8 mouse cellular contexts compared by ENCODE assay signal in genomic region chr6:25709250-25709895, GRCm38 (mm10). TPM values are rescaled to one million over a fixed set of nuclear protein-coding genes. Genes with fewer than 3 reads are reported as not detected.
DNase-seq lines count a peak whose midpoint lies in the region; ATAC-seq and TF ChIP-seq lines count a peak whose summit lies in the region.
"Had no signal": no experiment of that assay in that cellular context is flagged by ENCODE, and none has a peak within 500 bp of the region (broad histone marks: within the 10 kb centered on the region; RNA-seq: fewer than 3 reads in every experiment).

No protein-coding gene starts in this region.

- H3K27ac ChIP-seq in liver, embryonic 14.5 days, result no peak overlapping the region
- no peak overlapping the region for H3K27ac ChIP-seq in liver, embryonic 12.5 days
- no peak overlapping the region for H3K27ac ChIP-seq in embryonic facial prominence, embryonic 15.5 days (replicated peaks)
- H3K27ac ChIP-seq in layer of hippocampus, adult 2 months, result no peak overlapping the region
- no peak overlapping the region for H3K27ac ChIP-seq in midbrain, embryonic 14.5 days (replicated peaks; ENCODE audit: low read depth, low read length)

- no peaks in the 10 kb centered on the region for H3K4me1 ChIP-seq in liver, embryonic 14.5 days (replicated peaks; ENCODE audit: control insufficient read depth in 2 of 2, insufficient read depth in 2 of 2, low read length in 1 of 2)
- no peaks in the 10 kb centered on the region for H3K4me1 ChIP-seq in liver, embryonic 12.5 days
- H3K4me1 ChIP-seq in embryonic facial prominence, embryonic 15.5 days, result no peaks in the 10 kb centered on the region
- H3K4me1 ChIP-seq in midbrain, embryonic 14.5 days (ENCODE audit: control insufficient read depth, insufficient read depth, low read length), result no peaks in the 10 kb centered on the region

- no peak for TF ChIP-seq EP300 in liver, embryonic 14.5 days (IDR thresholded peaks at IDR 0.05; ENCODE audit: low read depth)

- no peak for DNase-seq in liver, embryonic 14.5 days (ENCODE audit: low read depth in 3 of 3, low spot score in 3 of 3)
- peak; percentile 53 for DNase-seq in adrenal gland, postnatal 14 days
- peak; percentile 64 to 79 for DNase-seq in layer of hippocampus, adult 2 months (ENCODE audit: low spot score in 2 of 2)
- peak; percentile 76 for DNase-seq in midbrain, embryonic 14.5 days
- DNase-seq in yolk sac, embryonic 10.5 days (ENCODE audit: low spot score), result no peak

- H3K9me3 ChIP-seq in liver, embryonic 14.5 days (ENCODE audit: control insufficient read depth, low read length), result no peaks in the 10 kb centered on the region
- H3K9me3 ChIP-seq in liver, embryonic 12.5 days (replicated peaks), result no peaks in the 10 kb centered on the region
- no peaks in the 10 kb centered on the region for H3K9me3 ChIP-seq in embryonic facial prominence, embryonic 15.5 days (replicated peaks)
- no peaks in the 10 kb centered on the region for H3K9me3 ChIP-seq in midbrain, embryonic 14.5 days (ENCODE audit: control insufficient read depth, low read length)

- ATAC-seq in liver, embryonic 14.5 days (ENCODE audit: insufficient read depth), result no peak
- ATAC-seq in liver, embryonic 12.5 days, result no peak
- ATAC-seq in embryonic facial prominence, embryonic 15.5 days (ENCODE audit: insufficient number of reproducible peaks, low FRiP score, low TSS enrichment, low read depth), result peak; percentile 65
- peak; percentile 60; the same call in 1 of the 2 replicates for ATAC-seq in midbrain, embryonic 14.5 days (ENCODE audit: low FRiP score, low TSS enrichment)

- WGBS in liver, embryonic 14.5 days (ENCODE audit: insufficient replicate concordance), result 47% methylated on average over 6 of the region's 6 CpGs
- WGBS in liver, embryonic 12.5 days (ENCODE audit: insufficient replicate concordance), result 49% methylated on average over 6 of the region's 6 CpGs
- 17% methylated on average over 6 of the region's 6 CpGs for WGBS in embryonic facial prominence, embryonic 15.5 days
- WGBS in midbrain, embryonic 14.5 days, result 43% methylated on average over 6 of the region's 6 CpGs

- no peaks in the 10 kb centered on the region for H3K36me3 ChIP-seq in liver, embryonic 14.5 days (replicated peaks; ENCODE audit: control insufficient read depth, insufficient read depth, low read depth)
- no peaks in the 10 kb centered on the region for H3K36me3 ChIP-seq in liver, embryonic 12.5 days
- no peaks in the 10 kb centered on the region for H3K36me3 ChIP-seq in embryonic facial prominence, embryonic 15.5 days
- H3K36me3 ChIP-seq in midbrain, embryonic 14.5 days (ENCODE audit: control insufficient read depth, insufficient read depth, low read length), result no peaks in the 10 kb centered on the region

- H3K4me3 ChIP-seq in liver, embryonic 14.5 days (ENCODE audit: insufficient read depth in 1 of 2, low read depth in 2 of 2, low read length in 2 of 2), result no peak overlapping the region
- H3K4me3 ChIP-seq in liver, embryonic 12.5 days, result no peak overlapping the region
- H3K4me3 ChIP-seq in embryonic facial prominence, embryonic 15.5 days (replicated peaks), result no peak overlapping the region
- no peak overlapping the region; the same call in 1 of the 2 replicates for H3K4me3 ChIP-seq in layer of hippocampus, adult 2 months
- H3K4me3 ChIP-seq in midbrain, embryonic 14.5 days (replicated peaks; ENCODE audit: low read depth, low read length), result no peak overlapping the region

- TF ChIP-seq CTCF in liver, embryonic 14.5 days (IDR thresholded peaks at IDR 0.05; ENCODE audit: low read depth), result peak; percentile 17; the same call in 1 of the 2 replicates
- TF ChIP-seq CTCF in layer of hippocampus, adult 2 months (conservative IDR thresholded peaks at IDR 0.05), result peak; percentile 98

- H3K4me2 ChIP-seq in liver, embryonic 14.5 days (ENCODE audit: low read depth), result no peak overlapping the region
- H3K4me2 ChIP-seq in liver, embryonic 12.5 days, result no peak overlapping the region
- H3K4me2 ChIP-seq in embryonic facial prominence, embryonic 15.5 days (replicated peaks), result no peak overlapping the region
- H3K4me2 ChIP-seq in midbrain, embryonic 14.5 days (ENCODE audit: low read length), result no peak overlapping the region

- H3K27me3 ChIP-seq in liver, embryonic 14.5 days (ENCODE audit: control insufficient read depth, insufficient read depth, low read length), result no peaks in the 10 kb centered on the region
- H3K27me3 ChIP-seq in liver, embryonic 12.5 days (replicated peaks), result no peaks in the 10 kb centered on the region
- H3K27me3 ChIP-seq in embryonic facial prominence, embryonic 15.5 days, result no peaks in the 10 kb centered on the region
- no peaks in the 10 kb centered on the region for H3K27me3 ChIP-seq in midbrain, embryonic 14.5 days (ENCODE audit: control insufficient read depth, insufficient read depth, low read length)

- no peak overlapping the region for H3K9ac ChIP-seq in liver, embryonic 14.5 days (replicated peaks)
- no peak overlapping the region for H3K9ac ChIP-seq in liver, embryonic 12.5 days
- no peak overlapping the region for H3K9ac ChIP-seq in embryonic facial prominence, embryonic 15.5 days
- H3K9ac ChIP-seq in midbrain, embryonic 14.5 days (replicated peaks; ENCODE audit: low read length), result no peak overlapping the region

RNA-seq across cellular contexts. Expression of gene Gpr37, which starts 18.8 kb away (rescaled TPM):
- 0.02 TPM in 2 replicates for polyA plus RNA-seq in liver, embryonic 14.5 days (2012; rRNA removed)
- 0.03 and 0.04 TPM in 2 replicates for polyA plus RNA-seq in liver, embryonic 14.5 days (2014; fragmentation: Nextera tagmentation; extraction: Ambion mirVana)
- polyA plus RNA-seq in liver, embryonic 12.5 days (2016; fragmentation: Nextera tagmentation; extraction: Ambion mirVana), result 0.07 and 0.08 TPM in 2 replicates
- total RNA-seq in adrenal gland, postnatal 14 days (2021), result 0.44 and 0.49 TPM in 2 replicates
- 4.4 and 4.8 TPM in 2 replicates for polyA plus RNA-seq in embryonic facial prominence, embryonic 15.5 days (2015; fragmentation: Nextera tagmentation; extraction: Ambion mirVana)
- total RNA-seq in layer of hippocampus, adult 2 months (2021), result 10 to 100 TPM; 35.8 to 38.6 TPM
- 2.2 and 3.1 TPM in 2 replicates for polyA plus RNA-seq in midbrain, embryonic 14.5 days (2014; fragmentation: Nextera tagmentation; extraction: Ambion mirVana)
- total RNA-seq: liver, adult 2 months had no signal
- polyA plus RNA-seq: liver, adult 2 months had no signal

Comparison
In these comparisons a context has a peak if more than half of its experiments do, and no peak if none do; other contexts are left out.
1. ATAC-seq: peak in embryonic facial prominence, embryonic 15.5 days (single experiment) and midbrain, embryonic 14.5 days (single experiment); none in liver, embryonic 14.5 days (single experiment) and liver, embryonic 12.5 days (single experiment).
2. DNase-seq: peak in adrenal gland, postnatal 14 days (single experiment), layer of hippocampus, adult 2 months (2 of 2) and midbrain, embryonic 14.5 days (single experiment); none in liver, embryonic 14.5 days (0 of 3) and yolk sac, embryonic 10.5 days (single experiment).